Mouse (Mus musculus) cortical plate, adult 2 months (tissue): ENCODE data around the gene Intu.

ENCODE experiments used
- CTCF ChIP-seq: fragments of 200-500 bp; IDR thresholded peaks from 2 replicates; pipeline ENCODE4 v1.5.1; 2011; ENCODE audit warnings: mild to moderate bottlenecking, control low read depth, low read length; ENCODE audit not compliant: insufficient read depth; ENCODE audit errors: extremely low read depth
- POLR2A ChIP-seq: fragments of 200-500 bp; IDR thresholded peaks from 2 replicates; pipeline ENCODE4 v1.6.1; 2011; ENCODE audit warnings: mild to moderate bottlenecking, low read length, control low read depth; ENCODE audit not compliant: insufficient read depth; ENCODE audit errors: extremely low read depth

DNA sequence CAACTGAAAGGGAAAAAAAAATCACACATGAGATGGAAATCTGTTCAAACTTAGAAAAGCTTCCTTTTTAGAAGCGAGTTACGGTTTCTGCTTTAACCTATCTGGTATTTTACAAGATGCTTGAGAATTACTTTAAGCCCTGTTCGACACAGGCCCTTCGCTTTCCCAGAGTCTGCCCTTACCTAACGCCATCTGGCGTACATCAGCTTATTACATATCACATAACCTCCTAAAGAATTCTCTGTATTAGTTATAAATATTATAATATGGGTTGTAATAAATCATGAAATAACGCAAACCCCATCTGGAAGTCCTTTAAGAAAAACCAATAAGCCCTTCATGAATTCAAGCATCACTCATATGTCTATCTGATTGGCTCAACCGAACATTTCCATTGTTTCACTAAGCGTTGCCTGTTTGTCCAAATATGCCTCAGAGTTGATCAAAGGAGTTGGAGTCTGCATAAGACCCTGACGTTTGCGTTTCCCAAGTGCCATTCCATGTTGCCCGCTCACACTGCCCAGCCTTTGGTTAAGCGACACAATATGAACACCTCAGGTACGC lies 25.6 kb upstream of the Intu start:
- TF ChIP-seq POLR2A (no peak), CTCF (no peak)
